Mouse (Mus musculus) embryo, embryonic 9.5 days (tissue): ENCODE results near the gene Lamc1.
A peak's percentile ranks its signal among the peaks of the same experiment; 100 is the strongest.
"Not testable (repeated sequence)": the region's sequence is repeated elsewhere in the genome, so short reads cannot be mapped to it uniquely, and the experiment has no call there.

Experiments
- DNase-seq: peaks from one replicate; pipeline ENCODE4 v3.0.0-alpha.2; 2017; ENCODE audit errors: extremely low spot score

Lamc1 gene

DNA sequence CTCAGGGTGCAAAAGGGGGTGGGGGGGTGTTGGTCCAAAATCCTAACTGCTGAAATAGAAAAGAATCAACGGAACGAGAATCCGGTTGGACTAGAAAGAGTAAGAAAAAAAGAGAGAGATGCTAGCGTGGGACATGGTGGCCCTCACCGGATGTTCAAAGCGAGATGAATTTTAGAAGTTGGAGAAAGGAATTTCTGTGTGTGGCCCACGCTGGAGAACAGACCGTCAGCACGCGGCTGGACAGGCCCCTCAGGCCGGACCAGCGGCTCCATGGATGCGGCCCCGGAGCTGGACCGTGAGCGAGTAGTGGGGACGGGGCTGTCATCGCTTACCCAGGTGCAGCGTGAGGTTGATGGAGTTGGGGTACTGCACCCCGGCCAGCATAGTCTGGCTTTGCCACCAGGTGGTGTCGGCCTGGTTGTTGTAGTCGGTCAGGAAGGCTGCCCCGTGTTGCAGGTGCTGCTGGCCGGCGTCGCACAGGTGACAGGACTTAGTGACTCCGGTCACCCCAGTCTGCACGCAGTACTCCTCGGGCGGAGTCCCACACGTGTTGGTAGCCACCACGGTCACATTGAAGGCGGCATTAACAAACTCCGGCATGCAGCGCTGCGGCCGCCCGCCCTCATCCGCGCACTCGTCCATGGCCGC, 666 bp downstream of the Lamc1 start:
- peak; percentile 63 for DNase-seq

DNA sequence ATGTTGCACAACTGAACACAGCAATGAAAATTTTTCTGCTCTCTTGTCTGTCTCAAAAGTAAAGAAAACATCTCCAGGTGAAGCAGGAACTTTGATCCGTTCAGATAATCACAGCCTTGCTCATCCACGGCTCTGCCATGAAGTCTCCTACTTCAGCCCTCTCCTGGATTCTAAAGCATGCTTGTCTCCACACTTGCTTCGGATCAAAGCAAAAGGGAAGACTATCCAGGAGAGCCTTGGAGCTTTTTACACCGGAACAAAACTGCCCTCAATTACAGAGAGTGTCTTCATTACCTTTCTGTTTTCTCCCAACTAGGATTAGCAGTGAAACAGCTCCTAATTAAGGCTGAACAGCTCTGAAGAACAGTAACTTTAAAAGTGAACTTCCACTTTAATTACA, 1.4 kb downstream of the Lamc1 start:
- no peak for DNase-seq

DNA sequence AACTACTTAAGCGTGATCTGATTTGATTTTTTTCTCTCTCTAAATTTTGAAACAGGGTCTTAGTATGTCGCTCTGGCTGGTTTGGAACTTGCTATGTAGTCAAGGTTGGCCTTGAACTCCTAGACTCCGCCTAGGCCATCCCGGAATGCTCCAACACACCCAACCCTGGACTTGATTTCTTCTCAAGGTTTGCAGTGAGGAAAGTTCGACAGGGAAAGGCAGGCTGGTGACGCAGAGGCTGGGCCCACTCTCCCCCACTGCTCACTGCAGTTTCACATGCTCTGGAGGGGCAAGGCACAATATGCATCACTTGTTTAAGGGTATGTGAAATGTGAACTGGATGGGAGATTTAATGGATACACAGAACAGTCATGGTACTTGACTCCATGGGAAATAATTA, 3.3 kb downstream of the Lamc1 start:
- DNase-seq = no peak

DNA sequence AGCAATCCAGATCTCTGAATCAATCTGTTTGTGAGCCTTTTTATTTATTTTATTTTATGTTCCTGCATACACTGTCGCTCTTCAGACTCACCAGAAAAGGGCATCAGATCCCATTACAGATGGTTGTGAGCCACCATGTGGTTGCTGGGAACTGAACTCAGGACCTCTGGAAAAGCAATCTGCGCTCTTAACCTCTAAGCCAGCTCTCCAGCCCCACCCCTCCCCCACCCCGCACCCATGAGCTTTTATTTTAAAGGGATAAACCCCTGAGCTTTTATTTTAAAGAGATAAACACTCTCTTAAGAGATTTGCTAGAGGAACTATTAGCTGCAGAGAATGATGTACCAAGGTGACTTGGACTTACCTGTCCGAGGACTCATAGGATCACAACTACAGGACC, 5.5 kb downstream of the Lamc1 start:
- DNase-seq = no peak

DNA sequence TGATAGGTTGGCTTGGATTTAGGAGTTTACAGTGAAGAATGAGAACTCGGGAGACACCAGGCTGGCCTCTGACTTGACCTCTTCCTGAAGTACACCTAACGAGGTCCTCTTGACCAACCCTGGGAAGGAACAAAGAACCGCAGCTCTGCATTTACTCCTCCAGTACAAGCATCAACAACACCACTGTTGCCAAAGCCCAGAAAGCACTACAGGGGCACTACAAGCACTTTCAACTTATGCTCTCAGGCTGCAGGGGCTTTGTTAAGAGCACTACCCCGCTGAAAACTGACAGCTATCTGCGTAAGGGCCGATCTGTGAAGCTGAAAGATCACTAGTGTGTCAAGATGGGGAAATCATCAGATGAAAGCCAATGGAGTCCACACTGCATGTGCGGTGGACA, 6.4 kb downstream of the Lamc1 start:
- no peak for DNase-seq

DNA sequence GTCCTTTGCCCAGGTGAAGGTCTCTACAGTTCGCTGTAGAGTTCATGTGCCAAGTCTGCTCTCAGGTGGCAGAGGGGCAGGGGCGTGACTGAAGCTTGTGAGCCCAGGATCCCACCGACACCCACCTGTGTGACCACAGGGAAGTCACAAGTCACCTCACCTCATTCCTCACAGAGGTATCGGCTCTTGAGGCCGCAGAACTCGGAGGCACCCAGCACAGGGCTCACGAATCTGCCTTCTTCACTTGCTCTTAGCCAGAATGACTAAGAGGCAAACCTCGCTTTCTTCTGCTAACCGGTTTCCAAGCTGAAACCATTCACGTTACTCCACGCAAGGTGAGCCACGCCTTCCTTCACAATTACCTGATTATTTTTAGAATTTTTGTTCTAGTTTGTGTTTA, 11.2 kb downstream of the Lamc1 start:
- no peak for DNase-seq

DNA sequence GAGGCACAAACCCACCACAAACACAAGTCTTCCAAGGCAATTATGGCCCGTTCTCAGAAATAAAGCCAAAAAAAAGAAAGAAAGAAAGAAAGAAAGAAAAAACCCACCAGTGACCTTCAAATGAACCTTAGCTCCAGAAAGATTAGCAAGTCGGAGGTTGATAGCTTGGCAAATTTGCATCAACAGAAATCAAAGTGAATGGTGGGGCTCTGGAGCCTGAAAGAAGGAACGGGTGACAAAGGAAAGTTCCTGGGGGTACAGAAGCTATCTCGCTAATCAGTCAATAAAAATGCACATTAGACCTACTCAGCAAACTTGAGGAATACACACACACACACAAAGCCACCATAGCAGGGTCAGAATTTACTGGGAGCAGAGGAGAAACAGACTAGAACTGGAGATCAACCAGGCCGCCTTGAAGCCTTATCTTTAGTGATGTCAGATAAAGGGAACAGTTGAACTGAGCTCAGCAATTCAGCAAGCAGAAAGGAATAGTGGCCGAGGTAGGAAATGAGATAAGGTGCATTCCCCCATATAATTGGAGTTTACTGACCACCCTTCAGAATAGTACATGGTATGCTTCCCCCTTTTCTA, 11.9 kb downstream of the Lamc1 start:
- DNase-seq = no peak

DNA sequence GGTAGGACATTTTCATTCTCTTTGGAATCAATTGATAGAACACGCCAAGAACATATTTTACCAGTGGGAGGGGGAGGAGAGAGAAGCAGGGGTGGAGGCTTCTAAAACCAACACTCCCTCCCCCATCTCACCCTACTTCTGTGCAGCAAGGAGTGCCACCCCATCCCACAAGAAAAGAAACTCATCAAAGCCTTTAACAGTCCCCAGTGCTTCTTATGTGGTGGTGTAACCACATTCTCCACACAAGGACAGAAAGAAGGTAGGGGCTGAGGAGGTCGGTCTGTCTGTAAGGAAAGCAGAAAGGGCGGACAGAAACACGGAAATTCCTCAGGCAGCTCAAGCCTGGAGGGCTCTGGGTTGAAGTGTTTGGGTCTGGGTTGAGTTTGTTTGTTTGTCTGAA, 12.5 kb downstream of the Lamc1 start:
- no peak for DNase-seq

DNA sequence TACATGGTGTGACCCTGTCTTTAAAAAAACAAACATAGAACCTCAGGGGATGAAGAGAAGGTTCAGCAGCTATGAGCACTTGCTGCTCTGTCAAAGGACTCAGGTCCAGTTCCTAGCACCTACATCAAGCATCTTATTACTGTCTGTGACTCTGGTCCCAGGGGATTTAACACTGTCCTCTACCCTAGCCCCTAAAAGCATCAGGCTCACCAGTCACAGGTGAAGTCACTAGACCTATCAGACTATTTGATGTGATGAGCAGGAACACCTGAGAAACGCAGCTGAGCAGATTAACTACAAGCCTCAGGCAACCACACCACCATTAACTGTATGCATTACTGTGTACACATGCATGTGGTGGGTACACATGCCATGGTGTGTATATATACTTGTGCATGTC, 13.8 kb downstream of the Lamc1 start:
- no peak for DNase-seq

DNA sequence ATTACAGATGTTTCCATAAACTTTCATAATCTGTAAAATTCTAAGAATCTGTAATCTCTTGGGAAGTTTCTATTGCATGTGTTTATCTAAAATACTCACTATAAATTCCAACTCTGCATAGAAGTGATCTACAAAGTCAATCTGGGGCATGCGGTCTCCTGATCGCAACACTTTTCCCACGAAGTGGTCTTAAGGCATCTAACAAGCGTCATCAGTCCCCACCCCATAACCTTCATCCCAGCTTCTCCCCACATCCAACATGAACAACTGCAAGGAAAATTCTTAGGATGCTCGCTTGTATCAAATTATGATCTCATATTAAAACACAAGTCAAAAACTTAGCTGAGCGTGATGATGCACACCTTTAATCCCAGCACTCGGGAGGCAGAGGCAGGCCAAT, 14.3 kb downstream of the Lamc1 start:
- DNase-seq = no peak

DNA sequence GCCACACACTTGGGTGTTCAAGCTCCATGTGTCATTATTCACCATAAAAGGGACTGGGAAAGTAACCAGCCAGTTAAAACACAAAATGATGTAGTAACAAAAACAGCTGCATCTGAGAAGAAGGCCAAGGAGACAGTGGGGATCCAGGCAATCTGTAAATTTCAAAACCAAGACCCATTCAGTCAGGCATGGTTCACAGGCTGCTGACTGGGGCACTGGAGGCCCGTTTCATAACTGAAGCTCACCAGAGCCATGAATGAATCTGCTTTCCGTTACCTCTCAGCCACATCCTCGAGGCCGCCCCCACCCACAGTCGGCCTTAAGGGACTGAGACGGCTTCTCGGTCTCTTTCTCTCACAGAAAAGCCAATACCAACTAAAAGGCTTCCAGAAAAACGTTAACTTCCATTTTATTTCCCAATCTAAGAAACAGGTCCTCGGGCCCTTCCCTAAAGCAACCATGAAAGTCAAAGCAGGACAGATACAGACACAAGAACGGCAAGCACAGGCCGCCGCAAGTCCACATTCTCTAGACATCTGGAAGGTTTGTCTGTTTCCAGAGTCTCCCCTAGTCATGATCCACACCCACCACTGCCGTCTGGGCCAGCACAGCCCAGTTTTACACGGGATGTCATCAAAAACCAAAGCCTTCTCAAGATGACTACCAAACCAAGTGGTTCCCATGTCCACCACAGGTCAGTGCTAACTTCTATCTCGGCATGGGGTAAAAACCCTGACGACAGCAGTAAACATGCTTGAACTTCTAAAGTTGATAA, 14.9 kb downstream of the Lamc1 start:
- DNase-seq = no peak

DNA sequence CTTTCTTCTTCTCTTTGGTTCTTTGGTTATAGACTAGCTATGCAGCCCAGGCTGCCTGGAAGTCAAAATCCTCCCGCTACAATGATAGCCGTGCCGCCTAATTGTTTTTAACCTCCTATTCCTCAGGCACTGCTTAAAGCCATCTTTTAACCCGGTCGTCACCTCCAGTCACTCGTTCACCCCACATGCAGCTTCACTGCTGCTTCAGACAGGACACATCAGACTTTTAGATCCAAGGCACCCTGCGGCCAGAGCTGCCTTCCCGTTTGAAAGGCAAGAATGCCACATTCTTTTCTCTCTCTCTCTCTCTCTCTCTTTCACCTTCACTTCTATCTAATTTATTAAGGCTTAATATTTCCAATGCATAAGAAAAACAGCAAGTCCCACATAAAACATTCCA, 15.6 kb downstream of the Lamc1 start:
- no peak for DNase-seq

DNA sequence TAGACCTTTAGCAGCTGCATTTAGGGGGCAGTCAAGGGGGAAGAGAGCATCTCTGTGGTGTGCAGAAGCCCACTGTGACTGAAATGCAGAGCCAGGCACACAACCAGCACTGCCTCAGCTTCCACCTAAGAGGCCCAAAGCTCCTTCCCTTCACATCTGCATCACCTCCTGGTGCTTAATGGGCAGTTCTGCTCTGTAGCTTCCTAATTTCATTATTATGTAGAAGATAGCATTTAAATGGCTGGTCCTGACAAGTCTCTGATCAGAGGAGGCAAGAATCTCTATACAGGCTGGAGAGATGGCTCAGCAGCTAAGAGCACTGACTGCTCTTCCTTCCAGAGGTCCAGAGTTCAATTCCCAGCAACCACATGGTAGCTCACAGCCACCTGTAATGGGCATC, 16.3 kb downstream of the Lamc1 start:
- no peak for DNase-seq

DNA sequence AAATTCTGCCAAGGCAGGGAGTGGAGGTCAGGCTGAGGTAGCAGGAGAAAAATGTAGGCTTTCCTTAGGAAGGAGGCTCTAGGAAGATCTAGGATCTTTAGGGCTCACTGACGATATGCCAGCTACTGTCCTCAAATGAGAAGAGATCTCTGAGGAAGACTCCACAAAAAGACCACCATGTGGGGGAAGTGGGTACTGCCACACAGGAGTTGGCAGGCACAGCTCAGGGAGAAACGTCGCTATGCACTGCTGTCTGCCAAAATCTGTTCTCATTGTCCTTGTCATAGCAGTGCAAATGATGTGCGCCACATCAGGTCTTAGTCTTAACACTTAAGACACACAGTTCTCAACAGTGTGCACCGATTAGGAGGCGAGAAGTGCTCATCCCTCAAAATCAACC, 17.5 kb downstream of the Lamc1 start:
- no peak for DNase-seq

DNA sequence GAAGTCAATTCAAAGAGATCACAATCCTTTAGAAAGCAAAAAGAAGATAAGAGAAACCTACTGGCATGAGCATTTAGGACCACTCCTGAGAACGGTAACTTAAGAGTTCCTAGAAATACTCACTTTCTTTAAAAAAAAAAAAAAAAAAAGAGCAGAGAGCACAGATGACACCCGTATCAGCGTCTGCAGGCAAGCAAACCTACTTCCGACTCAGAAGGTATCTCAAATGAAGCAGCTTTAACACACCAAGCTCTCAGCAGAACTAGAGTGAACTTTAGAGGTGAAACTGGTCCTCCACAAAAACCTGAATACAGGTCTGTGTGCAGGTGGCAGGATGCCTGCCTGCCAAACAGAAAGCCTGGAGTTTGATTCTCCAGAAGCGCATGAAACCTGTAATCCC, 19.6 kb downstream of the Lamc1 start:
- DNase-seq = no peak

DNA sequence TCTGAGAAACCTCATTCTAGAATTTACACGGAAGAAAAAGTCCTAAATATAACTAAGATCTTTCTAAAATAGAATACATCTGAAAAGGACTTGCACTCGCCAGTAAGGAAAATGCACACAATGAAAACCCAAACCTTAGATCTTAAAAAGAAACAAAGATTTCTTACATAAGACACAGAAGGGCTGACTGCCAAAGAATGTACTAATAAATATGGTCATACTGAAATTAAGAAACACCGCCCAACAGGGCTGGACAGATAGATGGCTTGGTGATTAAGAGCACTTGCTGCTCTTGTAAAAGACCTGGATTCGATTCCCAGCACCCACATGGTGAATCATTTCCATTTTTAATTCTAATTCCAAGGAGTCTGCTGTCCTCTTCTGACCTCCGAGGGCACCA, 22.4 kb downstream of the Lamc1 start:
- no peak for DNase-seq

DNA sequence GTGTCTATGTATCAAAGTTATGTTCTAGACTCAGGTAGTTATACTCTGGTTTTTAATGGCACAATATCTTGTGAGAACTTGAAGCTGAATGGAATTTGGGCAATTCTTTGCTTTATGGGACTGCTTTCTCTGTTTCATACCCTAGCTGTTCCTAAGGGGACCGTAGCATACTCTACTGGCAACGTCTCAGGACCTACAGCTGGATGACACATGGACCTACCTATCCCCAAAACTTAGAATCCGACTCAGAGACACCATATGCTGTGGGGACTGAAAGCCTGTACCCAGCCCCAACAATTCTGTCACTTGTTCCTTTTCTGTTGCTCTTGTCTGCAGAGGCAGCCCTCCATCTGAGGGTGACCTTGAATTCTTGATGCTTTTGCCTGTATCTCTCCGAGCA, 23.3 kb downstream of the Lamc1 start:
- DNase-seq = no peak

DNA sequence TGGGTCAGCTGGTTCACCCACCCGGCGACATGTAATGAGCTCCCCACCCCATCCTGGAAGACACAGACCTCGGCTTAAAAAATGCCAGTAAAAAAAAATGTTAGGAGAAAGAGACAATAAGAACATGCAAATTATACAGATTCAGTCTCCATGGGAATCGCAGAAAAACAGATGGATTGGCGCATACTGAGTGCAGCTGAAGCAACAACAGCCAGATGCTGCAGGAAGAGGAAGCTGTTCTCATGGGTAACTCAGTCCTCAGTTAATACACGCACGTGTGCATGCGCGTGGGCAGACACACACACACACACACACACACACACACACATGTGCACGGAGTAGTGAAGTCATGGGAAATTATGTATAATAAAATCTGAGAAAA, 23.7 kb downstream of the Lamc1 start:
- no peak for DNase-seq

DNA sequence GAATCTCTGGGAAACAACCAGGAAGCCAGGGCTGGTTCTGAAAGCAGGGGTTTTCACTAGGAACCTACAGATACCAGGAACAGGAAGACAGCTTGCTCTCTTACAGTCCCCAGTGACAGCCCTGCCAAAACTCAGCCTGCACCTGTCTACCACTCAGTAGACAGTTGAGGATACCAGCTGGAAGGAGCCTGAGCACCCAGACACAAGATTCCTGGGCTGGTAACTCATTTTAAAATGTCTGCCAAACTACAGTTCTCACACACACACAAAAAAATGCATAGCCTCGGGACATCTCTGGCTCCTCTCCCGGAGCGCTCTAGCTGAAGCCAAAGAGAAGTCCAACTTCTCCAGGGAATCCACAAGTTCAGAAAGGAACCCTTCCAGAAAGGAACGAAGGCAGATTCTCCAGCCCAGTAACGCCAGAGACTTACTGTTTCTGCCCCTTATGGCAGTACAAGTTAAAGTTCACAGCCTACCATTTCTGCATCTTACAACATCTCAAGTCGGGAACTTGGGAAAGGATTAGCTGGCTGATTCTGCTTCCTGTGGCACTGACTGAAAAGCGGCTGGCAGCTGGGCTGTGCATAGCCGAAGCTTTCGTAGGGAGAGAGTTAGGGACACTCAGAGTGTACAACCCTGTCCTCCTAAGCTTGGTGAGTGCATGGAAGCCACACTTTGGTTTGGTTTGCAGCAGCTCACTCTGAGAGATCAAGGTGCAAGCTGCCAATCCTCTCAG, 24.2 kb downstream of the Lamc1 start:
- no peak for DNase-seq

DNA sequence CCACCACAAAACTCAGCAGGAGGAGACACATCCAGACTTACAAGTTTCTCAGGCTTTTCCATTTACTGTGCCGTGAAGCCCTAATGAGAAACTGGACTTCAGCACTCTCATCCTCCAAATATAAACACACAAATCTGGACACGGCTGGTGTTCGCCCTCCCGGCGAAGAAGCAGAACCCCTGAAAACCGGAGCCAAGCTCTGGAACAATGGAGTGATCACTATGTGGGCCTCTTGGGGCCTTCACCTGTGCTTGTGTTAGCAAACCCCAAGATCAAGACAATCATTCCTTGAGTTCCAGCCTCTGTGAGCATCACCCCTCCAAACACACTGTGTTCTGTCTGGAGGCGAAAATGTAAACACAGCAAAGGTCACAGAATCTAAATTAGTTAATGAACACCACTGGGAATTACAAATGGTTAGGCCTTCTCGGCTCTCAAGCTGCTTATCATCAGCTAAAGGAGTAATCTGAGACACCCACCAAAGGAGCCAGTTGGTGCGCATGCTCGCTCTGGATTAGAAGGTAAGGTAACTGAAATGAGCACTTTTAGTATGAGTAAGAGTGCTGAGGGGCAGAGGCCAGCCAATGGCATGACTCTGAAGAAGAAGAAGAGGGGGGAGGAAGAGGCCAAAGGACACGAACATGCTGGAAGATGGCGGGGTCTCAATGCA, 24.9 kb downstream of the Lamc1 start:
- no peak for DNase-seq

DNA sequence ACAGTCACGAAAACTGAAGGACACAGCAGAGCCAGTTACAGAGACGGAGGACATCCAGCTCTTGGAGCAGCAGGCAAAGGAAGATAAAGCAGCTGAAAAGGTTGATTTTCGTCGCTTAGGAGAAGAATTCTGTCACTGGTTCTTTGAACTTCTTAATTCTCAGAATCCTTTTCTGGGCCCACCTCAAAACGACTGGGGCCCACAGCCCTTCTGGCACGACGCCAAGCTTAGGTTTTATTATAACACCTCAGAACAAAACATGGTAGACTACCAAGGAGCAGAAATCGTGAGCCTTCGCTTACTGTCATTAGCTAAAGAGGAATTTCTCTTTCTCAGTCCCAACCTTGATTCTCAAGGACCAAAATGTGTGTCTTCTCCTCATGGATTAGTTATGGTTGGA, 26.9 kb downstream of the Lamc1 start:
- not testable (repeated sequence) for DNase-seq

DNA sequence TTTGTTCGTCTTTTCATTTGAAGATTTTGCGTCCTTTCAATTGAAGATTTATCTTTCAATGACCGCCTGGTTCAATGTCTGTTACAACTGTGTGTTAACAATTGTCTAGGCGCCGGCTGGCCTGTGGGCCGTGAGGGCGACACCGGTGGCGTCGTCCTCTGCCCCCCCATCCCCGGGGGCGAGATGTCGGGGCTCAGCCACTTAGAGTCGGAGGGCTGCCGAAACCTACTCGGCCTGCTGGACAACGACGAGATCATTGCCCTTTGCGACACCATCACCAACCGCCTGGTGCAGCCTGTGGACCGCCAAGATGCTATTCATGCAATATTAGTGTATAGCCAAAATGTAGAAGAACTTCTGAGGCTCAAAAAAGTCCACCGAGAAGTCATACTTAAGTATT, 27.3 kb downstream of the Lamc1 start:
- not testable (repeated sequence) for DNase-seq
